Mouse (Mus musculus) left cerebral cortex, adult 9 months (tissue): ENCODE data around the gene Hist1h2ao.
"Not testable (repeated sequence)": the region's sequence is repeated elsewhere in the genome, so short reads cannot be mapped to it uniquely, and the experiment has no call there.

Experiments used
- DNase-seq, 2 experiments: peaks; one replicate each; pipeline ENCODE4 v3.0.0; 2022; ENCODE audit warnings: low spot score in 2 of 2

Hist1h2ao gene

GRCm38 (mm10) chr13:21810073-21810472 is at the start of gene Hist1h2ao, which contains the start of gene Hist1h2bq:
Gene Hist1h2ao, plus strand, starts transcription at chr13:21810465.
Gene Hist1h2bq, minus strand, starts transcription at chr13:21810197.
- DNase-seq: not testable (repeated sequence)

GRCm38 (mm10) chr13:21778814-21779766 is 31.2 kb upstream of the Hist1h2ao start:
- DNase-seq: peak; percentile 76 to 78

GRCm38 (mm10) chr13:21779767-21780731 is 30.2 kb upstream of the Hist1h2ao start, which contains the start of gene Hist1h1b:
Gene Hist1h1b, minus strand, starts transcription at chr13:21780625.
- DNase-seq: peak in 1 of 2 experiments; percentile 65

- no peak for DNase-seq
Measured at GRCm38 (mm10) chr13:21781021-21781555, 29.2 kb upstream of the Hist1h2ao start.

GRCm38 (mm10) chr13:21781639-21782038 is 28.6 kb upstream of the Hist1h2ao start:
- no peak for DNase-seq

- peak in 1 of 2 experiments; percentile 24 for DNase-seq
Measured at GRCm38 (mm10) chr13:21782361-21783254, 27.7 kb upstream of the Hist1h2ao start.

GRCm38 (mm10) chr13:21783255-21783617 is 27.0 kb upstream of the Hist1h2ao start, which contains the start of gene Hist1h3i:
Gene Hist1h3i, minus strand, starts transcription at chr13:21783370.
- DNase-seq: peak; percentile 79 to 84

GRCm38 (mm10) chr13:21783734-21784161 is 26.5 kb upstream of the Hist1h2ao start:
- DNase-seq: peak in 1 of 2 experiments; percentile 25

- DNase-seq: no peak
Measured at GRCm38 (mm10) chr13:21784311-21784710, 26.0 kb upstream of the Hist1h2ao start.

GRCm38 (mm10) chr13:21786189-21786898 is 23.9 kb upstream of the Hist1h2ao start:
- DNase-seq: no peak

- peak; percentile 92 to 96 for DNase-seq
Measured at GRCm38 (mm10) chr13:21786899-21787629, 23.2 kb upstream of the Hist1h2ao start, which contains the start of the genes Hist1h2an and Hist1h2bp. Gene Hist1h2an, minus strand, starts transcription at chr13:21787218. Gene Hist1h2bp, plus strand, starts transcription at chr13:21787461.

- DNase-seq: no peak
Measured at GRCm38 (mm10) chr13:21787760-21788593, 22.3 kb upstream of the Hist1h2ao start.

GRCm38 (mm10) chr13:21789925-21790324 is 20.3 kb upstream of the Hist1h2ao start:
- no peak for DNase-seq

- DNase-seq: no peak
Measured at GRCm38 (mm10) chr13:21790601-21791283, 19.5 kb upstream of the Hist1h2ao start.

GRCm38 (mm10) chr13:21795584-21795983 is 14.7 kb upstream of the Hist1h2ao start:
- DNase-seq: no peak

GRCm38 (mm10) chr13:21797163-21797562 is 13.1 kb upstream of the Hist1h2ao start:
- not testable (repeated sequence) for DNase-seq

GRCm38 (mm10) chr13:21803058-21803457 is 7.2 kb upstream of the Hist1h2ao start:
- DNase-seq: not testable (repeated sequence)
